Mouse (Mus musculus) erythroblast, adult 5-6 weeks (primary cell): ENCODE data around the gene Pcbp2. TPM values are rescaled to one million over a fixed set of nuclear protein-coding genes. Genes with fewer than 3 reads are reported as not detected.

ENCODE experiments used
- total RNA-seq, 2 experiments: library from RNA; stranded (forward) in 1 of 2; stranded (reverse) in 1 of 2; fragments of 150-400 nt in 1 of 2; fragments of 200-764, 138-1000 nt in 1 of 2; gene quantifications; 2 replicates each; pipeline versions ENCODE4 v1.2.3 to v1.2.4; 2015 to 2017; ENCODE audit warnings: low replicate concordance in 2 of 2

The Pcbp2 gene
- total RNA-seq, 2 experiments from 2014 or later = 85.4 to 321 TPM

Other genes starting within 250 kb of the Pcbp2 start
- 36.8 and 55.3 TPM in 2 replicates for gene Itgb7, start 238.6 kb upstream of the Pcbp2 start, total RNA-seq (2015; ENCODE audit: low replicate concordance)
- 31.0 and 35.5 TPM in 2 replicates for gene Itgb7, start 238.6 kb upstream of the Pcbp2 start, total RNA-seq (2017; ENCODE audit: low replicate concordance)
- gene Rarg, start 213.0 kb upstream of the Pcbp2 start, total RNA-seq (2015; ENCODE audit: low replicate concordance) = 0.84 and 1.5 TPM in 2 replicates
- 0.84 and 5.2 TPM in 2 replicates for gene Rarg, start 213.0 kb upstream of the Pcbp2 start, total RNA-seq (2017; ENCODE audit: low replicate concordance)
- not detected in 2 replicates for gene Gm9918, start 200.0 kb upstream of the Pcbp2 start, total RNA-seq (2015; ENCODE audit: low replicate concordance)
- not detected in 2 replicates for gene Gm9918, start 200.0 kb upstream of the Pcbp2 start, total RNA-seq (2017; ENCODE audit: low replicate concordance)
- 5.9 and 15.6 TPM in 2 replicates for gene Mfsd5, start 191.1 kb upstream of the Pcbp2 start, total RNA-seq (2015; ENCODE audit: low replicate concordance)
- gene Mfsd5, start 191.1 kb upstream of the Pcbp2 start, total RNA-seq (2017; ENCODE audit: low replicate concordance) = 2.5 and 10.7 TPM in 2 replicates
- gene Espl1, start 174.3 kb upstream of the Pcbp2 start, total RNA-seq (2015; ENCODE audit: low replicate concordance) = 4.8 and 10.9 TPM in 2 replicates
- gene Espl1, start 174.3 kb upstream of the Pcbp2 start, total RNA-seq (2017; ENCODE audit: low replicate concordance) = 29.3 and 37.1 TPM in 2 replicates
- gene Pfdn5, start 144.4 kb upstream of the Pcbp2 start, total RNA-seq (2015; ENCODE audit: low replicate concordance) = 71.1 and 131 TPM in 2 replicates
- 120 and 128 TPM in 2 replicates for gene Pfdn5, start 144.4 kb upstream of the Pcbp2 start, total RNA-seq (2017; ENCODE audit: low replicate concordance)
- gene Myg1, start 138.8 kb upstream of the Pcbp2 start, total RNA-seq (2015; ENCODE audit: low replicate concordance) = 9.4 and 10.0 TPM in 2 replicates
- gene Myg1, start 138.8 kb upstream of the Pcbp2 start, total RNA-seq (2017; ENCODE audit: low replicate concordance) = 14.3 and 14.9 TPM in 2 replicates
- 30.3 and 60.7 TPM in 2 replicates for gene Aaas, start 119.8 kb upstream of the Pcbp2 start, total RNA-seq (2015; ENCODE audit: low replicate concordance)
- 11.7 and 49.7 TPM in 2 replicates for gene Aaas, start 119.8 kb upstream of the Pcbp2 start, total RNA-seq (2017; ENCODE audit: low replicate concordance)
- gene Sp7, start 103.4 kb upstream of the Pcbp2 start, total RNA-seq (2015; ENCODE audit: low replicate concordance) = not detected in 2 replicates
- not detected in 2 replicates for gene Sp7, start 103.4 kb upstream of the Pcbp2 start, total RNA-seq (2017; ENCODE audit: low replicate concordance)
- 42.2 and 66.3 TPM in 2 replicates for gene Sp1, start 64.4 kb upstream of the Pcbp2 start, total RNA-seq (2015; ENCODE audit: low replicate concordance)
- gene Sp1, start 64.4 kb upstream of the Pcbp2 start, total RNA-seq (2017; ENCODE audit: low replicate concordance) = 20.2 and 23.1 TPM in 2 replicates
- not detected in 2 replicates for gene Amhr2, start 25.2 kb upstream of the Pcbp2 start, total RNA-seq (2015; ENCODE audit: low replicate concordance)
- gene Amhr2, start 25.2 kb upstream of the Pcbp2 start, total RNA-seq (2017; ENCODE audit: low replicate concordance) = not detected in 2 replicates
- gene Prr13, start 11.5 kb upstream of the Pcbp2 start, total RNA-seq (2015; ENCODE audit: low replicate concordance) = 70.9 and 84.4 TPM in 2 replicates
- gene Prr13, start 11.5 kb upstream of the Pcbp2 start, total RNA-seq (2017; ENCODE audit: low replicate concordance) = 37.6 and 64.5 TPM in 2 replicates
- gene Gm10337, start 33.2 kb downstream of the Pcbp2 start, total RNA-seq (2015; ENCODE audit: low replicate concordance) = not detected in 2 replicates
- gene Gm10337, start 33.2 kb downstream of the Pcbp2 start, total RNA-seq (2017; ENCODE audit: low replicate concordance) = not detected in 2 replicates
- gene Map3k12, start 46.5 kb downstream of the Pcbp2 start, total RNA-seq (2015; ENCODE audit: low replicate concordance) = not detected in 2 replicates
- 0.34 and 1.1 TPM in 2 replicates for gene Map3k12, start 46.5 kb downstream of the Pcbp2 start, total RNA-seq (2017; ENCODE audit: low replicate concordance)
- 3.5 and 7.3 TPM in 2 replicates for gene Tarbp2, start 47.7 kb downstream of the Pcbp2 start, total RNA-seq (2015; ENCODE audit: low replicate concordance)
- gene Tarbp2, start 47.7 kb downstream of the Pcbp2 start, total RNA-seq (2017; ENCODE audit: low replicate concordance) = 9.6 and 13.5 TPM in 2 replicates
- gene Npff, start 54.4 kb downstream of the Pcbp2 start, total RNA-seq (2015; ENCODE audit: low replicate concordance) = 4.6 TPM in 1 of 2 replicates, not detected in the other
- 5.9 TPM in 1 of 2 replicates, not detected in the other for gene Npff, start 54.4 kb downstream of the Pcbp2 start, total RNA-seq (2017; ENCODE audit: low replicate concordance)
- not detected in 2 replicates for gene Gm28047, start 154.5 kb downstream of the Pcbp2 start, total RNA-seq (2015; ENCODE audit: low replicate concordance)
- not detected in 2 replicates for gene Gm28047, start 154.5 kb downstream of the Pcbp2 start, total RNA-seq (2017; ENCODE audit: low replicate concordance)
- 43.9 and 44.4 TPM in 2 replicates for gene Atf7, start 154.9 kb downstream of the Pcbp2 start, total RNA-seq (2015; ENCODE audit: low replicate concordance)
- 19.9 and 21.7 TPM in 2 replicates for gene Atf7, start 154.9 kb downstream of the Pcbp2 start, total RNA-seq (2017; ENCODE audit: low replicate concordance)
- 22.6 and 29.2 TPM in 2 replicates for gene Atp5g2, start 201.8 kb downstream of the Pcbp2 start, total RNA-seq (2015; ENCODE audit: low replicate concordance)
- gene Atp5g2, start 201.8 kb downstream of the Pcbp2 start, total RNA-seq (2017; ENCODE audit: low replicate concordance) = 9.0 and 15.5 TPM in 2 replicates